Mouse (Mus musculus): ENCODE measurements around the gene Tmem235. TPM values are rescaled to one million over a fixed set of nuclear protein-coding genes. Genes with fewer than 3 reads are reported as not detected.

Tmem235 gene
- polyA plus RNA-seq, 2 experiments, result not detected

DNA sequence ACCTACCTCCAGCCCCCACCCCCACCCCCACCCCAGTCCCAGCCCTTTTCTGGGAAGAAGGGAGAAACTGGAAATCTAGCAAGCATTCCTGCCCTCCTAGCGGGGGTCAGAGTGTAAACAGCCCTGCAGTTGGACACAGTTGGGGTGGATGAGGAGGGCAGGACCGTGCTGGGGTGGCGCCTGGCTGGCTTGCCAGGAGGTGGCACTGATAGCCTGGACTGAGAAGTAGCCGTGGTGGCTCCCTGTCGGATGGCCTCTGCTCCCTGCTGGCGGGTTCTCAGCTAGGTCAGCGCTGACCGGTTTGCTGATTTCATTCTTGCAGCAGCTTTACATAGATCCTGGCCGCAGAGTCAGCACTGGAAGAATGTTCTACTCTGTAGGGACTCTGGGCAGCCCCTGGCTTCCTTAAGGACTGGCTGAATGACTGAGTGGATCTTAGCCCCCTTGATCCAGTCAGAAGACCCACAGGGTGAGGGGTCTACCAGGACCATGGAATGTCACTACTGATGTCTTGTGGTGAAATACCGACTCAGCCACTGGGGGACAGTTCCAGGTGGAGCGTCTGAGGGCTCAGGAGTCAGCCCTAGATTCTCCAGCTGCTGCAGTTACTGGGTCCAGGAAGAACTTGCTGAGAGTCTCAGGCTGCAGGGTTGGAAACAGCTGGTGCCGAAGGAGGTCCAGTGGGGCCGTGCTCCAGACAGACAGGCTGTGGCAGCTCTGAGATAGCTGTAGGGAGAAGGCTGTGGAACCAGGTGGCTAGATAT lies 30.1 kb downstream of the Tmem235 start:
- peaks cover 7% of the 10 kb centered on the region; the same call in 1 of the 2 replicates for H3K27me3 ChIP-seq (ENCODE audit: control insufficient read depth, insufficient read depth, low read length)
- 18% methylated on average over 13 of the region's 13 CpGs for WGBS
- H3K9ac ChIP-seq (ENCODE audit: low read depth, low read length, severe bottlenecking), result no peak overlapping the region
- peak overlapping the region; percentile 29; the same call in 1 of the 2 replicates for H3K4me2 ChIP-seq (replicated peaks; ENCODE audit: low read depth, low read length, severe bottlenecking)
- H3K27ac ChIP-seq (replicated peaks; ENCODE audit: low read depth, low read length), result peak overlapping the region; percentile 38; the same call in 1 of the 2 replicates
- H3K4me3 ChIP-seq (replicated peaks; ENCODE audit: low read length), result peak overlapping the region; percentile 29
- no peak for TF ChIP-seq POLR2A (IDR thresholded peaks at IDR 0.05; ENCODE audit: borderline replicate concordance, extremely low read depth, insufficient read depth, insufficient read length)
- ATAC-seq (ENCODE audit: low FRiP score, low read depth) (peak; percentile 11; the same call in 1 of the 2 replicates), DNase-seq (ENCODE audit: low spot score) (no peak)
- H3K4me1 ChIP-seq (ENCODE audit: control insufficient read depth, insufficient read depth, low read length), result peaks cover 33% of the 10 kb centered on the region
- no peaks in the 10 kb centered on the region for H3K36me3 ChIP-seq (ENCODE audit: control insufficient read depth, insufficient read depth, low read length)
- H3K9me3 ChIP-seq (ENCODE audit: control insufficient read depth, low read length), result no peaks in the 10 kb centered on the region

DNA sequence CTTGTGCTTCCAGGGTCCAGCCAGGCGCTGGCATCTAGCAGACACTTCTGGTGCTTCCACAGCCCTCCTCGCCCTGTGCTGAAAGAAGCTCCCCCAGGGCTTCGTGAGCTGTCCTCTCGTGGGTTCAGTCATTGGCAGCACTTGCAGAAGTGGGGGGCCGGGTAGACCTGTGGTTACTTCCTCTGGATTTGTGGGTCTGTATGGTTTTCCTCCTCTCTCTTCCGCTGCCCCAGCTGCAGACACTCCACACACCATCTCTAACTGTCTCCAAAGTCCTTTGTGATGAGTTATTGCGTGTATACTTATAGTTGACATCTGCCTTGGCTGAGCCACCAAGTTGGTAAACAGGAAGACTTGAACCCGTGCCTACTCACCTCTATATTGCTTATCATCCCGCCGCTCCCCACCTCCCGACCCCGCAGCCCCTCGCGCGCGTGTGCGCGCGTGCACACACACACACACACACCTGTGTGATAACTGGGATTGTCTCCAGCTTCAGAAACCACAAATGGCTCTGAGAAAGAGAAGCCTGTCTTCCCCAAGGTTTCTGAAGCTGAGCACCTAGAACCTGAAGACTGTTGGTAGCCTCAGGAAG lies 31.1 kb downstream of the Tmem235 start:
- WGBS, result 91% methylated on average over 19 of the region's 19 CpGs
- Histone ChIP-seq H3K4me3 (replicated peaks; ENCODE audit: low read length) (no peak overlapping the region), H3K4me2 (replicated peaks; ENCODE audit: low read depth, low read length, severe bottlenecking) (no peak overlapping the region), H3K9ac (ENCODE audit: low read depth, low read length, severe bottlenecking) (no peak overlapping the region), H3K36me3 (ENCODE audit: control insufficient read depth, insufficient read depth, low read length) (no peaks in the 10 kb centered on the region), H3K9me3 (ENCODE audit: control insufficient read depth, low read length) (no peaks in the 10 kb centered on the region), H3K4me1 (ENCODE audit: control insufficient read depth, insufficient read depth, low read length) (peaks cover 33% of the 10 kb centered on the region), H3K27me3 (ENCODE audit: control insufficient read depth, insufficient read depth, low read length) (peaks cover 7% of the 10 kb centered on the region; the same call in 1 of the 2 replicates), H3K27ac (replicated peaks; ENCODE audit: low read depth, low read length) (no peak overlapping the region)
- ATAC-seq (ENCODE audit: low FRiP score, low read depth) (no peak), DNase-seq (ENCODE audit: low spot score) (no peak)
- no peak for TF ChIP-seq POLR2A (IDR thresholded peaks at IDR 0.05; ENCODE audit: borderline replicate concordance, extremely low read depth, insufficient read depth, insufficient read length)

DNA sequence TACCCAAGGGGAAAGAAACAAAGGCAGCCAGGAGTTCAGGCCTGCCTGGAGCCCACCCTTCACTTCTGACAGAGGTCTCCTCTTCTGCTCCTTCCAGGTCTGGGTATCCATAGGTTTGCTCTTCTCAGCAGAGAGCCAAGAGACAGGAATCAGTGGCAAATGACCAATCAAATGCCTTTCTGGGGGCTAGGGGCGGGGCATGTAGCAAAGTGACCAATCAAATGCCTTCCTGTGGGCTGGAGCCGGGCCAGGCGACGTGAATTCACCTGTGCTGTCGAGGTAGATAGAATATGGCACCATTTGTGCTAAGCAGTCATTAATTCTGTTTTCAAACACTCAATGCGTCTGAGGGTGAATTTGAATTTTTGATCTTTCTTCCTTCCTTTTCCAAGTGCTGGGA lies 31.6 kb downstream of the Tmem235 start:
- Histone ChIP-seq H3K27me3 (ENCODE audit: control insufficient read depth, insufficient read depth, low read length) (peaks cover 7% of the 10 kb centered on the region; the same call in 1 of the 2 replicates), H3K4me3 (replicated peaks; ENCODE audit: low read length) (no peak overlapping the region), H3K9me3 (ENCODE audit: control insufficient read depth, low read length) (no peaks in the 10 kb centered on the region), H3K27ac (replicated peaks; ENCODE audit: low read depth, low read length) (no peak overlapping the region), H3K36me3 (ENCODE audit: control insufficient read depth, insufficient read depth, low read length) (no peaks in the 10 kb centered on the region), H3K9ac (ENCODE audit: low read depth, low read length, severe bottlenecking) (no peak overlapping the region), H3K4me2 (replicated peaks; ENCODE audit: low read depth, low read length, severe bottlenecking) (no peak overlapping the region), H3K4me1 (ENCODE audit: control insufficient read depth, insufficient read depth, low read length) (peaks cover 33% of the 10 kb centered on the region)
- ATAC-seq (ENCODE audit: low FRiP score, low read depth), result no peak
- no peak for DNase-seq (ENCODE audit: low spot score)
- 39% methylated on average over 6 of the region's 6 CpGs for WGBS
- TF ChIP-seq POLR2A (IDR thresholded peaks at IDR 0.05; ENCODE audit: borderline replicate concordance, extremely low read depth, insufficient read depth, insufficient read length), result no peak

DNA sequence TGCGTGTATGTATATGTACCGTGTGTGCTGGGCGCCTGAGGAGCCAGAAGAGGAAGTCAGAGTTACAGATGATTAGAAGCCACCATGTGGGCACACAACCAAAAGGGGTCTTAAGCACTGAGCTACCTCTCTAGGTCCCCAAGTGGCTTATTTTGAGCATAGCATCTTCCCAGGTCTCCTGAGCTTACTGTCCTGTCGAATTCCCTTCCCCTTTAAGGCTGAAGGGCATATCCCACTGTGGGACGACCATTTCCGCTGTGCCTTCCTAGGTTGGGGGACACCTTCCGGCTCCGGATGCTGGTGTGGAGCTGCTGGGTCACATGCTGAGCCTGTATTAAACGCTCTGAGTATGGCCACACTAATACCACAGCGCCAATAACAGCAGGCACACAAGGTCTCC lies 34.1 kb downstream of the Tmem235 start:
- H3K27ac ChIP-seq (replicated peaks; ENCODE audit: low read depth, low read length), result no peak overlapping the region
- no peak overlapping the region for H3K4me2 ChIP-seq (replicated peaks; ENCODE audit: low read depth, low read length, severe bottlenecking)
- no peak overlapping the region for H3K4me3 ChIP-seq (replicated peaks; ENCODE audit: low read length)
- 56% methylated on average over 10 of the region's 10 CpGs for WGBS
- DNase-seq (ENCODE audit: low spot score) (no peak), ATAC-seq (ENCODE audit: low FRiP score, low read depth) (no peak)
- H3K27me3 ChIP-seq (ENCODE audit: control insufficient read depth, insufficient read depth, low read length), result no peaks in the 10 kb centered on the region
- no peaks in the 10 kb centered on the region for H3K9me3 ChIP-seq (ENCODE audit: control insufficient read depth, low read length)
- peaks cover 17% of the 10 kb centered on the region for H3K4me1 ChIP-seq (ENCODE audit: control insufficient read depth, insufficient read depth, low read length)
- no peak for TF ChIP-seq POLR2A (IDR thresholded peaks at IDR 0.05; ENCODE audit: borderline replicate concordance, extremely low read depth, insufficient read depth, insufficient read length)
- no peaks in the 10 kb centered on the region for H3K36me3 ChIP-seq (ENCODE audit: control insufficient read depth, insufficient read depth, low read length)
- no peak overlapping the region for H3K9ac ChIP-seq (ENCODE audit: low read depth, low read length, severe bottlenecking)

DNA sequence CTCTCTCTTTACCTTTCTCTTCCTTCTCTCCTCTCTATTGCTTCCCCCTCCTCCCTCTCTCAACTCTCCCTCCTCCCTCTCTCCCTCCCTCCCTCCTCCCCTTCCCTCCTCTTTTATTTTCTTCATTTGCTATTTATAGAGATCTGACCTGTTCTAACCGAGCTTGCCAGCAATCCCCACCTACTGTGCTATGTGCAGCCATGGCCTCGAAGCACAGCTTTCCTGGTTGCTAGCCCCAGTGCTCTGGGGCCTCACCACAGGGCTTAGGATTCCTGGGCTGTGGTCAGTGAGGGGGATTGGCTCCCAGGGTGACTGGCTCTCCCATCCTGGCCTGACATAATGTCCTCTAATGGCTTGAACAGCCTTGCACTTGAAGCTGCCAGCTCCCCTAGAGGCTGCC lies 36.0 kb downstream of the Tmem235 start:
- ATAC-seq (ENCODE audit: low FRiP score, low read depth), result no peak
- Histone ChIP-seq H3K4me2 (replicated peaks; ENCODE audit: low read depth, low read length, severe bottlenecking) (no peak overlapping the region), H3K4me3 (replicated peaks; ENCODE audit: low read length) (no peak overlapping the region), H3K27ac (replicated peaks; ENCODE audit: low read depth, low read length) (no peak overlapping the region), H3K27me3 (ENCODE audit: control insufficient read depth, insufficient read depth, low read length) (no peaks in the 10 kb centered on the region), H3K36me3 (ENCODE audit: control insufficient read depth, insufficient read depth, low read length) (no peaks in the 10 kb centered on the region), H3K9ac (ENCODE audit: low read depth, low read length, severe bottlenecking) (no peak overlapping the region), H3K9me3 (ENCODE audit: control insufficient read depth, low read length) (no peaks in the 10 kb centered on the region), H3K4me1 (ENCODE audit: control insufficient read depth, insufficient read depth, low read length) (0 out of 2 replicates have a peak, but pooled peaks cover under 1% of the 10 kb centered on the region)
- DNase-seq (ENCODE audit: low spot score), result no peak
- TF ChIP-seq POLR2A (IDR thresholded peaks at IDR 0.05; ENCODE audit: borderline replicate concordance, extremely low read depth, insufficient read depth, insufficient read length), result no peak
- WGBS, result 30% methylated on average over 2 of the region's 2 CpGs
